Mouse (Mus musculus): ENCODE measurements around the gene Alpk1. TPM values are rescaled to one million over a fixed set of nuclear protein-coding genes. Genes with fewer than 3 reads are reported as not detected.

Alpk1 gene
- polyA plus RNA-seq, 1 experiment from 2014 or later = 0.71 TPM

DNA sequence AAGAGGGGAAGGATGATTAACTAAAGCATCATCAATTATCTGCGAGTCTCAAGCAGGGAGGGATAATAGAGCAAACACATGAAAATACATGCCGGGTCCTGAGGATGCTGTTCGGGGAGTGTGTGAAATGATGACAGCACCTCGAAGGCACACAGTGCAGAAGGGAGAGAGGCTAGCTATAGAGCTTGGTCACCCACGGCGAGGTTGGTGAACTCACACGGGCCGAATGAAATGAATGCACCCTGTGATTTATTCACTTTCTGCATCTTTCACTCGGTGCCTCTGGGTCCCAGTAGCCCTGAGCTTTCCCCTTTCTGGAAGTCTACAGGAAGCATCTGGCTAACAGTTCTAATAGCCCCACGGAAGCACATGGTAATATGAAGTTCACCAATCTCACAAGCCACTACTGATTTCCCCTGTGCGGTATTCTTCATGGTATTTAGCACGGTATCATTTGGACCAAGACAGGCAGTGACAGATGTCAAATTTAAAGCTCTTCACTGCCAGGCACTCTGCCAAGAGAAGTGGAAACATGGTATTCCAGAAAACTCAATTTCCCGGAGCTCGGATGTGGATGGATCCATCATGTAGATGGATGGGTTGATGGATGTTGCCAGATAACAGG, 50.7 kb downstream of the Alpk1 start:
- peak overlapping the region; percentile 35 for H3K4me2 ChIP-seq
- H3K4me1 ChIP-seq (replicated peaks) = peaks cover 8% of the 10 kb centered on the region; the same call in 1 of the 2 replicates
- 31% methylated on average over 14 of the region's 14 CpGs for WGBS
- H3K27ac ChIP-seq (replicated peaks) = no peak overlapping the region
- H3K9ac ChIP-seq = no peak overlapping the region
- H3K4me3 ChIP-seq = no peak overlapping the region
- H3K27me3 ChIP-seq = peaks cover 2% of the 10 kb centered on the region; the same call in 1 of the 2 replicates
- ATAC-seq (ENCODE audit: low FRiP score, low read depth) = peak; percentile 63; the same call in 1 of the 2 replicates
- H3K36me3 ChIP-seq = no peaks in the 10 kb centered on the region
- no peaks in the 10 kb centered on the region for H3K9me3 ChIP-seq

DNA sequence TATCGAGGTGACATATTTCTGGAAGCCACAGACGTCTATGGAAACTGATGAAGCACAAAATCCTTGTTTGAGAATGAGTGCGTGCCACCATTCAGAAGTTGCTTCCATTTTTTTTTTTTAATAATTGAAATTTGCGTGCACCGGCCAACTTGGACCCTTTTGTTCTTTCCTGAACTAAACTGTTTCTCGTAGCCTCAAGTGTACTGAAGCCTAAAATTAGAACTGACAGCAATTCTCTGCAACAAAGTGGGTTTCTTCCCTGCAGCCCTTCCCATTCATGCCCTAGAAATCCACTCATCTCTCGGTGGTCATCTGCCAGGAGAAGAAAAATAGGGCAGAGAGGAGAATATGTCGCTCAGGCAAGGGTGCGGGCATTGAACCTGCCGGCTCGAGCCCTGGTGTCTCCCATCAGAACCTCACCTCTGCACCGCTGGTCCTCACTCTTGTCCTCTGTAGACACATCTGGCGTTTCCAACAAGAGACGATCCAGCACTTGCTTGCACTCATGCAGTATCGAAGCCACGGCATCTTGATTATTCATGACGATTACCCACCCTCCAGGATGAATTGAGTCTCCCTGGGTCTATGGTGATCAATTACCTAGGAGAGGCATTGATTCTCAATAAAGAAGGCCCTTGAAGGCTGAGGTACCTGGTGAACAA, 51.3 kb downstream of the Alpk1 start:
- Histone ChIP-seq H3K4me2 (peak overlapping the region; percentile 35), H3K36me3 (no peaks in the 10 kb centered on the region), H3K4me1 (replicated peaks) (peaks cover 8% of the 10 kb centered on the region; the same call in 1 of the 2 replicates), H3K4me3 (no peak overlapping the region), H3K9ac (no peak overlapping the region), H3K27me3 (peaks cover 2% of the 10 kb centered on the region; the same call in 1 of the 2 replicates), H3K27ac (replicated peaks) (no peak overlapping the region), H3K9me3 (no peaks in the 10 kb centered on the region)
- peak; percentile 27; the same call in 1 of the 2 replicates for ATAC-seq (ENCODE audit: low FRiP score, low read depth)
- WGBS = 28% methylated on average over 17 of the region's 17 CpGs

DNA sequence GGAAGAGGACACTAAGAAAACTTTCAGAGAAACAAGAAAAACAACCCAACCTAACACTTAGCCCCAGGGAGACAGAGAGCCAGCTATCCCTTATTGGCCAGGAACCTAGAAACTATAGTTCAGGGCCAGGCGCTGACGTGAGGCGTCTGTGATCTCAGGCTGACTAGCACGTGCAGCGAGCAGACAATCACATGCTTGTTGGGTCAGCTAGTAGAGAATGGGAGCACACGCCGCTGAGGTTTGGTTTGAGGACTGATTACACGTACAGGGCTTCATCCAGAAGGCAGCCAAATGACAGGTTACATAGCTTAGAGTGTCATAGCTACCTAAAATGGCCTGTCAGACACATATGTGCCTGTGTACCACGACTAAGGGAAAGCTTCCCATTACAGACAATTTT, 52.3 kb downstream of the Alpk1 start:
- Histone ChIP-seq H3K9ac (no peak overlapping the region), H3K27ac (replicated peaks) (no peak overlapping the region), H3K9me3 (no peaks in the 10 kb centered on the region), H3K4me1 (replicated peaks) (peaks cover 8% of the 10 kb centered on the region; the same call in 1 of the 2 replicates), H3K4me3 (no peak overlapping the region), H3K27me3 (peaks cover 2% of the 10 kb centered on the region; the same call in 1 of the 2 replicates), H3K4me2 (no peak overlapping the region), H3K36me3 (no peaks in the 10 kb centered on the region)
- no peak for ATAC-seq (ENCODE audit: low FRiP score, low read depth)
- 56% methylated on average over 9 of the region's 9 CpGs for WGBS

DNA sequence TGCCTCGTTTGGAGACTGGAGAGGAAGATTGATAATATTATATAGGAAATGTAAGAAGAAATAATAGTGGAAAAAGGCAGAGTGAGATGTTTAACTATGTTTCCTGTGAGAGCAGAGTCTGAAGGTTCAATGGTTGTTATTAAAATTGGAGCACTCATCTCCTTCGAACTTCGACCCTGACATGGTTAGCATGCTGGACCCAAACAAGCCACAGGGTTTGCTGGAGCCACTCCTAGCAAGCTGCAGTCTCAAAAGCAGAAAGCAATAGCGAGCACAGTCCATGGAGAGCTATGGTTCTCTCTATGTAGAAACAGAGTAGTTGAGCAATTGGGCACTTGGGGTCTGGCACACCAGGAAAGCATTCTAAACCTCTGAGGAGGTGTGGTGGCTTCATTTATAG, 59.4 kb downstream of the Alpk1 start:
- Histone ChIP-seq H3K9ac (no peak overlapping the region), H3K27ac (replicated peaks) (no peak overlapping the region), H3K4me3 (no peak overlapping the region), H3K9me3 (no peaks in the 10 kb centered on the region), H3K4me1 (replicated peaks) (no peaks in the 10 kb centered on the region; the same call in none of the 2 replicates), H3K36me3 (no peaks in the 10 kb centered on the region), H3K4me2 (no peak overlapping the region), H3K27me3 (no peaks in the 10 kb centered on the region)
- 71% methylated on average over 4 of the region's 4 CpGs for WGBS
- no peak for ATAC-seq (ENCODE audit: low FRiP score, low read depth)

DNA sequence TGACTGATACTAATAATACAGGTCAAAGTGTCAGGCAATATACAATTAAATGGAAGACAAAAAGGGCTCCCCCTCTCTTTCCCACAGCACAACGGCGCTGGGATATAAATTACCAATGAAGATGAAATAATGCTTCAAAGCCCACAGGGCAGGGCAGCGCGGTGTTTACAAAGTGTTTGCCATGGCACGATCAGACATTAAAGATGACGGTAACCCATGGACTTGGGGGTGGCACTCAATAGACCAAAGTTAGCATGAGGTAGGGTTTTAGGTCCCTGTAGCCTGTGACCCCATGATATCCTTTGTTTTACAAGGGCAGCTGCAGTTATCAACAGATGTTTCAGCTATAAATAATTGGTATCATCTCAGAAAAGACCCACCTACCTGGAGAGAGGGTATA, 60.3 kb downstream of the Alpk1 start:
- ATAC-seq (ENCODE audit: low FRiP score, low read depth) = no peak
- Histone ChIP-seq H3K27me3 (no peaks in the 10 kb centered on the region), H3K9me3 (no peaks in the 10 kb centered on the region), H3K4me2 (no peak overlapping the region), H3K27ac (replicated peaks) (no peak overlapping the region), H3K36me3 (no peaks in the 10 kb centered on the region), H3K4me3 (no peak overlapping the region), H3K9ac (no peak overlapping the region), H3K4me1 (replicated peaks) (no peaks in the 10 kb centered on the region; the same call in none of the 2 replicates)
- WGBS = 33% methylated on average over 6 of the region's 6 CpGs

DNA sequence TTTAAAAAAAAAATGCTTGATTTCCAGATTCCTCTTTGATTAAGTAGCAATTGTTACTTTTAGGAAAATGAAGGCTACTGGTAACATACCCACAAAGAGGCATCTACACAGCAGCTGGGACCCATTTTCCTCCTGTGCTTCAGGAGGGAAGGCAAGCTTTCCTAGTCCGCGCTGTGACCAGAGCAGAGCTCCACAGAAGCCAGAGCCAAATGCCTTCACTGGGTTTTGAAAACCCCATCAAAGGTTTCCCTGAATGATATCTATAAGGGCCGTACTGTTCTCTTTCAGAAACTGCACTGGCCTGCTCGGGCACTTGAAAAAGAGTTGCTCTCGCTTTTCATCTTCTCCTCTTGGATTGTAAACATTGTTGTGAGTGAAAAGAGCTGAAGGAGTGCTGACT, 60.7 kb downstream of the Alpk1 start:
- ATAC-seq (ENCODE audit: low FRiP score, low read depth) = no peak
- no peak overlapping the region for H3K9ac ChIP-seq
- H3K27me3 ChIP-seq = no peaks in the 10 kb centered on the region
- no peaks in the 10 kb centered on the region for H3K9me3 ChIP-seq
- no peaks in the 10 kb centered on the region for H3K36me3 ChIP-seq
- no peak overlapping the region for H3K4me3 ChIP-seq
- no peak overlapping the region for H3K27ac ChIP-seq (replicated peaks)
- no peaks in the 10 kb centered on the region; the same call in none of the 2 replicates for H3K4me1 ChIP-seq (replicated peaks)
- no peak overlapping the region for H3K4me2 ChIP-seq
- WGBS = 43% methylated on average over 5 of the region's 5 CpGs

DNA sequence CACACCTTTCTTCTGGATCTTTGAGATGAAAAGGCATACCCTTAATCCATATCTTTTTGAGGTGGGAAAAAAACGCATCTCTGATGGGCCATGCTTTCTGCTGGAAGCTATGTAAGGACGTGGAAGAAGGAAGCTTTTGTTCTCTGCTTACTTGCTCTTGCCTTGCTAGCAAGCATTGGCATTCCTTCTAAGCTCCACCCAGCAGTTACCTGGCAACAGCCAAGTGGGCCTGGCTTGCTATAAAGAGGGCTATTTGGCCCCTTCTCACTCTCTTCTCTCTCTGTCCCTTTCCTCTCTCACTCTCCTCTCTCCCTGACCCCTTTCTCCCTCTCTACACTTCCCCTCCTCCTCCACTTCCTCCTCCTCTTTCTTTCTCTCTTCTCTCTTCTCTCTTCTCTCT, 63.6 kb downstream of the Alpk1 start:
- H3K9ac ChIP-seq = no peak overlapping the region
- no peaks in the 10 kb centered on the region for H3K9me3 ChIP-seq
- no peaks in the 10 kb centered on the region for H3K27me3 ChIP-seq
- H3K4me3 ChIP-seq = no peak overlapping the region
- no peak overlapping the region for H3K27ac ChIP-seq (replicated peaks)
- H3K4me2 ChIP-seq = no peak overlapping the region
- ATAC-seq (ENCODE audit: low FRiP score, low read depth) = no peak
- 20% methylated on average over 2 of the region's 2 CpGs for WGBS
- peaks cover 4% of the 10 kb centered on the region for H3K4me1 ChIP-seq (replicated peaks)
- no peaks in the 10 kb centered on the region for H3K36me3 ChIP-seq

DNA sequence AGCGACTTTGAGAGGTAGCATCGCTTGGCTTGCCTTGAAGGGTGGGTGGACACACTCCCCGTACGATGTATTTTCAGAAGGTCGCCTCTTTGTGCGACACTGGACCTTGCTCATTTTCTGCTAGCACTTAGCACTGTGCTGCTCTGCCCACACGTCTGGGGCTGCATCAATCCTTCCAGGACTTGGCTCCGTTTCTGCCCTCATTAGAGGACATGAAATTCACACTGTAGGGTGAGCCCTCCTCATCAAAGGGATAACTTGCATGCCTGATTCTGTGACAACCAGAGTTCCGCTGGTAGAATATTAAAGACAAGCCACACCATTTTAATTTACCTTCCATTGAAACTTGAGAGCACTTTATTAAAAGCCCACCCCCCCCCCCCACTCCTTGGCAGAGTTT, 67.2 kb downstream of the Alpk1 start:
- no peak for ATAC-seq (ENCODE audit: low FRiP score, low read depth)
- WGBS = 49% methylated on average over 9 of the region's 9 CpGs
- Histone ChIP-seq H3K27me3 (no peaks in the 10 kb centered on the region), H3K4me2 (no peak overlapping the region), H3K9me3 (no peaks in the 10 kb centered on the region), H3K4me3 (no peak overlapping the region), H3K4me1 (replicated peaks) (0 out of 2 replicates have a peak, but pooled peaks cover 4% of the 10 kb centered on the region), H3K36me3 (no peaks in the 10 kb centered on the region), H3K27ac (replicated peaks) (no peak overlapping the region), H3K9ac (no peak overlapping the region)

DNA sequence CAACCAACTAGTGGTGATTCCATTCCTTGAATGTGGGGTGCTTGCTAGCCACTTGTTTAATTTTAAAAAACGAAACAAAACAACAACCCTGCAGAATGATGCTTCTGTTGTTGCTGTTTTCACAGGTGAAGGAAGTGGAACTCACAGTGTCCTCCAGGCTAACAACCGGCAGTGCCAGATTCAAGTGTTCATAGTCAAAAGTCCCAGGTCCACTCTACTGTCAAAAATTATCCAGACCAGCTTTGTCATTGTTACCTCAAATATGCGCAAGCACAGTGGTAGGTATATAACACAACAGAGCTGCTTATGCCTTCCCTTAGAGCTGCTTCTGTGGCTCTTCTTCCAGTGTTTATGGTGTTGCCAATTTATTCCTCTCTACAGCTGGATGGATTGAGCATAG, 68.8 kb downstream of the Alpk1 start:
- Histone ChIP-seq H3K9ac (no peak overlapping the region), H3K27ac (replicated peaks) (no peak overlapping the region), H3K4me1 (replicated peaks) (peaks cover 11% of the 10 kb centered on the region; the same call in 1 of the 2 replicates), H3K4me3 (no peak overlapping the region), H3K36me3 (no peaks in the 10 kb centered on the region), H3K4me2 (no peak overlapping the region), H3K27me3 (no peaks in the 10 kb centered on the region), H3K9me3 (no peaks in the 10 kb centered on the region)
- no peak for ATAC-seq (ENCODE audit: low FRiP score, low read depth)
- WGBS = 87% methylated on average over 3 of the region's 3 CpGs

DNA sequence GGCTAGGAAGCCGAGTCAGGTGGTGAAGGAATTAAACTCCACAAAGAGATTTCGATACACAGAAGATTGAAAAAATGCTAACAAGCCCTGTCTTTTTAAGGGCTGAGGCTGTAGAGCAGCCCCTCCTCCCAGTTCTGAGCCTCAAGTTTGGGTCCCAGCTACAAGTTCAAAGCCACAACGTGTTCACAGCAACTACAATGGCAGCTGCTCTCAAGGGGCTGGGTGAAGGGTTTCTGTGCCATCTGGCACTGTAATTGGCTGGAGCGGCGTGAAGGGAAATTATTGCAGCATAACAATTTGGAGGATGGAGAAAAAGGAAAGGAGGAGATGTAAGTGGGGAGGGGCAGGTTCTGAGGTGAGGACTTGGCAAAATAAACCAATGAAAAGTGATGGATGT, 73.2 kb downstream of the Alpk1 start:
- H3K4me2 ChIP-seq = no peak overlapping the region
- no peaks in the 10 kb centered on the region for H3K36me3 ChIP-seq
- no peak overlapping the region for H3K27ac ChIP-seq (replicated peaks)
- H3K27me3 ChIP-seq = 0 out of 2 replicates have a peak, but pooled peaks cover 3% of the 10 kb centered on the region
- no peak overlapping the region for H3K4me3 ChIP-seq
- peaks cover 23% of the 10 kb centered on the region for H3K4me1 ChIP-seq (replicated peaks)
- ATAC-seq (ENCODE audit: low FRiP score, low read depth) = no peak
- no peaks in the 10 kb centered on the region for H3K9me3 ChIP-seq
- H3K9ac ChIP-seq = no peak overlapping the region
- WGBS = 21% methylated on average over 5 of the region's 5 CpGs

DNA sequence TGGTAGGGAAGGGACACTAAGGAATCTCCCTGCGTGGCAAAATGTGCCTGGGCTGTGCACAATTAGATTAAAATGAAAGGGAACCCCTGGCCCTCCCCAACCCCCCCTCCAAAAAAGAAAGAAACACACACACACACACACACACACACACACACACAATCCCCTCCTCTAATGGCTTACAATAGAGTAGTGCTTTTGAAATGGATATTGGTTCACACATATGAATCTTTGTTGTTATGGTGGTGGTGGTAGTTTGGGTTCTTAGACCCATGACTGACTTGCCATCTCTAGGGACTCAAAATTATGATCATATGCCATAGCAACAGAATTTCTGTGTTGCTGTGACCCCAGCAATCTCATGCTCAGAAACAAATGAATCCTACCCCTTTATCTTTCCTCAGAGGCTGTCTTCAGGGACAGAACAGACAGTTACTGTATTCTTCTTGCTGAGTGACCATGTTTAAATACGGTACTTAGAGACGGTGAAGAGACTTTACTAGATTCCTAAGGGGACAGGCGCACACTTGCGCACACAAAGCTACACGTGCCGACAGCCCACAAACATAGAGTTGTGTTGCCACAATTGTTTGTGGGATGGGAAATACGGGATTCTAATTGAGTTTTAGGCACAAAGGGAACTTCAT, 73.8 kb downstream of the Alpk1 start:
- WGBS = 33% methylated on average over 8 of the region's 8 CpGs
- Histone ChIP-seq H3K36me3 (no peaks in the 10 kb centered on the region), H3K4me2 (peak overlapping the region; percentile 62), H3K9ac (peak overlapping the region; percentile 26; the same call in 1 of the 2 replicates), H3K4me3 (peak overlapping the region; percentile 32), H3K4me1 (replicated peaks) (peaks cover 23% of the 10 kb centered on the region), H3K9me3 (no peaks in the 10 kb centered on the region), H3K27ac (replicated peaks) (peak overlapping the region; percentile 49), H3K27me3 (0 out of 2 replicates have a peak, but pooled peaks cover 3% of the 10 kb centered on the region)
- ATAC-seq (ENCODE audit: low FRiP score, low read depth) = peak; percentile 47; the same call in 1 of the 2 replicates
